Mouse (Mus musculus): ENCODE data around the gene Pink1.

Gene Pink1

GRCm38 (mm10) chr4:138326077-138326695 lies at the start of gene Pink1:
Gene Pink1 (minus strand): TSS chr4:138326307.
- in situ Hi-C loops (cut with MboI; ENCODE audit: low pct_unique_long_range_greater_than_20kb in 1 of 2, low sequenced_read_pairs in 2 of 2, unreplicated experiment in 1 of 2), result no loop called here

DNA sequence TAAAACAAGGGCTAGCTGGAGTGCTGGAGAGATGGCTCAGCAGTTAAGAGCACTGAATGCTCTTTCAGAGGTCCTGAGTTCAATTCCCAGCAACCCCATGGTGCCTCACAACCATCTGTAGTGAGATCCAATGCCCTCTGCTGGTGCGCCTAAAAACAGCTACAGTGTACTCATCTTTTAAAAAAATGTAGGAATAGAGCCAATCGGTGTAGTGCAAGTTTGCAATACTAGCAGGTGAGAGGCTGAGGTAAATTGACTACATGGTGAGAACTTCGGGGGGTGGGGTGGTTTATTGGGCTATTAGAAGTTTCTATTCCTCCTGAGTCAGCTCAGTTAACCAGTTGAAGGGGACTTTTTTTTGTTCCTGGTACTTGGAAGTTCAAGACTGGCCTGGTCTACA lies 49.0 kb upstream of the Pink1 start:
- in situ Hi-C loops (cut with MboI; ENCODE audit: low pct_unique_long_range_greater_than_20kb in 1 of 2, low sequenced_read_pairs in 2 of 2, unreplicated experiment in 1 of 2), result no loop called here

DNA sequence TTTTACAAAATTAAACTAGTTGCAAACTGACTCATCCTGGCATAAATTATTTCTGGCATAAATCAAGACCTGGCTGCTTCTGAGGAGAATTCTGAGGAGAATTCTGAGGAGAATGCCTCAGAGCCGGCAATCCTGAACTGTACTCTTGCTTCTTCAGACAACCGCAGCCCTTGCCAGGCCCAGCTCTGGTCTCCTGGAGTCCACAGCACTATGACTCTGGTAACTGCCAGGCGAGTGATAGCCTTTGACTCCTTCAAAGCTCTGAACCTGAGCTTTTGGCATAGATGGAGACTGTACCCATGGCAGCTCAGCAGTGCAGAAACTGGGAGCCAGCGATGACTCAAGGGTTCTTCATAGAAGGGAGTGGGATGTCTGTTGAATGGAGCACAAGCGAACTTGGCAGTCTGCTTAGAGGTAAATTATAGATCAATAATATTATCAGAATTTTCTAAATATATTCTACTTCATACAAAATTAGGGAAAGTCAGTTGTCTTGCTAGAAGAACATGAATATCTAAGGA lies 44.9 kb upstream of the Pink1 start:
- in situ Hi-C loops (cut with MboI; ENCODE audit: low pct_unique_long_range_greater_than_20kb in 1 of 2, low sequenced_read_pairs in 2 of 2, unreplicated experiment in 1 of 2), result no loop called here

DNA sequence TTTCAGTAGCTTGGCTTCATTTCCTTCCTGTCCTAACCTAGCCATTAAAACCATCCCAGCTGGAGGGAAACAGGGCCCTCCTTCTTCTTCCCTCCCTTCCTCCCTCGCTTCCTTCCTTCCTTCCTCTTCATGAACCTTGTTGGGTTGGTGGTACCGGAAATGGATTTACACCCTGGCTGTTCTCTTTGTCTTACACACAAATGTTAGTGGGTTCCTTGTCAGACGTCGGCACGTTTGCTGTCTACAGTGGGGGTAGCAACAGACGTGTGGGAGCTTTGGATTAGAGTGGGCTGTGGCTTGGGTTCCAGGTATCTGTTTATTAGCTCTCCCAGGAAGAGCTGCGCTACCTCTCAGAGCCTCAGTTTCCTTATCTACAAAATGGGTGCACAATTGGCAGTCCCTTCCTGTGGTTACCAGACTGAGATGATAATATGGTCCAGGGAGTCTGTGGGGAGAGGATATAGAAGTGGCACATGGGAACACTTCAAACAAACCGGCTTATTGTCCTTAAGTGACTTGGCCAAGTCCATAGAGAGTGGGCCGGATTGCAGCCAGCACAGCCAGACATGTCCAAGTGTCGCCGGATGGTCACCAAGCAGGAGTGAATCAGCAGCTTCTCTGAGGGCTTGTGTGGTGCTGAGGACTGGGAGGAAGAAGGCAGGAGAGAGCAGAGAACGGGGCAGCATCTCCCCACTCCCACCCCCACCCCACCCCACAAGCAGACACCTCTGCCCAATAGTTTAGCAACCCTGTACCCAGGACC lies 42.6 kb upstream of the Pink1 start:
- in situ Hi-C loops (cut with MboI; ENCODE audit: low pct_unique_long_range_greater_than_20kb in 1 of 2, low sequenced_read_pairs in 2 of 2, unreplicated experiment in 1 of 2), result no loop called here

DNA sequence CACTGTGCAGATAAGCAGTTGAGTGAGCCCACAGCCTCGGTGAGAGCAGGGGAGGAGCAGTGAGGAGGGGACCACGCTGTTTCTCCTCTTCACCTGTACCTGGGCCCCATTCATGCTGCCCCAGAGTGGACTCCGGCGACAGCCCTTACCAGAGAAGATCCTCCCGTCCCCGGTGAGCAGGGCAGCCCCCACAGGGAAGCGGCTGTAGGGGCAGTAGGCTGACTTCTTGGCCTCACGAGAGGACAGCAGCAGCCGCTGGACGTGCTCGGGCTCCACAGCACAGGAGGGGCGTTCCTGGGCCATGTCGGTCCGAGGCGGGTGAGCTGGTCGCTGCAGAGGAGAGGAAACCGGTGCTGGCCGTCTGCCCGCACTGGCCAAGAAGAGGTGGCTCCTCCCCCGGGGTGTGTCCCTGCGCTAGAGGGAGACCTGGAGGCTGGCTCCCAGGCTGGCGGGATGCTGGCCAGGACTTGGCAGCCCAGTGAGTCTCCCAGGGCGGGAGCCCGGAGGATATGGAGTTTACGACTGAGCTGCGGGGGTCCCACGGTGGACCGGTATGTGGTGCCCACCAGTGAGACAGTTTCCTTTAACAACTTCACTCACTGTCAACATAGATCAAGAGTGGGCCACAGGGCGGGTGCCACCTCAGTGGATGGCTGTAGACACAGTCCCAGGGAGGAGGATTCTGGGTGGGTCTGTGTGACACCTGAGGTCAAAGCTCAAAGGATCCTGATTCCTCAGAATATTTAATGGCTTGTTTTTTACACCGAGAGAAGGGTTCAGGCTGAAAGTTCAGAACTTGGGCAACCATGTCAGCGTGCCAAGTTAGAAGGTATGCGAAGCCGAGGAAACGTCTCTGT lies 41.8 kb upstream of the Pink1 start, which contains the start of gene Cda:
TSS of gene Cda (minus strand) at position 352 of the 857 bp plus-strand sequence.
- in situ Hi-C loops (cut with MboI; ENCODE audit: low pct_unique_long_range_greater_than_20kb in 1 of 2, low sequenced_read_pairs in 2 of 2, unreplicated experiment in 1 of 2), result no loop called here

GRCm38 (mm10) chr4:138366561-138366960 lies 40.5 kb upstream of the Pink1 start:
- in situ Hi-C loops (cut with MboI; ENCODE audit: low pct_unique_long_range_greater_than_20kb in 1 of 2, low sequenced_read_pairs in 2 of 2, unreplicated experiment in 1 of 2), result no loop called here

- in situ Hi-C loops (cut with MboI; ENCODE audit: low pct_unique_long_range_greater_than_20kb in 1 of 2, low sequenced_read_pairs in 2 of 2, unreplicated experiment in 1 of 2), result no loop called here
Observed at GRCm38 (mm10) chr4:138363511-138363910, 37.4 kb upstream of the Pink1 start.

DNA sequence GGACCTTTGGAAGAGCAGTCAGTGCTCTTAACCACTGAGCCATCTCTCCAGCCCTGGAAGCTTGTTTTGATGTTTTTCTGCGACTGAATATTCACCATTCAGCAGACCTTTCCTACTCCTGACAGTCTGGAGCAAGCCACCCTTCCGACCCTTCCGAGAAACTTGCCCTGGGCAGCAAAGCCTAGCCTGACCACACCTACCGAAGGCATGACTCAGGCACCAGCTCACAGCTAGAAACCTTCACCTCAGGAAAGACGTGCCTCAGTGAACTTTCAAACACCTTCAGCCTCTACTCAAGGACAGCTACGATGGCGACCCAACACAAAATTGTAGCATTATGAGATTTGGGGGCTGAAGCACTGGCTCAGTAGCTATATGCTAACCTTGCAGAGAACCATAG lies 36.8 kb upstream of the Pink1 start:
- in situ Hi-C loops (cut with MboI; ENCODE audit: low pct_unique_long_range_greater_than_20kb in 1 of 2, low sequenced_read_pairs in 2 of 2, unreplicated experiment in 1 of 2), result no loop called here

- in situ Hi-C loops (cut with MboI; ENCODE audit: low pct_unique_long_range_greater_than_20kb in 1 of 2, low sequenced_read_pairs in 2 of 2, unreplicated experiment in 1 of 2), result no loop called here
Observed at GRCm38 (mm10) chr4:138361370-138361821, 35.3 kb upstream of the Pink1 start.

DNA sequence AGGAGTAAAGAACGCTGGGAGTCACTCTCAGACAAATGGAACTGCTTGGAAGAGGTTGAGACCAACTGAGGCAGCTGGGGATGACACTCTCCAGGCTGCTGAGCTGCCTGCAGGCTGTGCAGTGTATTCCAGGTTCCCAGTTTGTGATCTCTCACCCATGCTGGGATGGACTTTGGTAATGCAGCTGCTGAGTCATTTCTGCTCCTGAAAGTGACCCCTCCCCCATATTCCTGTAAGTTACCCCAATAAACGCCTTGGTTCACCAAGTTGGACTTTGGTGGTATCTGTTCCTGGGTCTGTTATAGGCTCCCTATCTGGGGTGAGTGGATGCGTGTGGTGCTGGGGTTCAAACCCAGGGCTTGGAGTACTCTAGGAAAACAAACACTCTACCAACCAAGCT lies 32.1 kb upstream of the Pink1 start:
- in situ Hi-C loops (cut with MboI; ENCODE audit: low pct_unique_long_range_greater_than_20kb in 1 of 2, low sequenced_read_pairs in 2 of 2, unreplicated experiment in 1 of 2), result no loop called here

- in situ Hi-C loops (cut with MboI; ENCODE audit: low pct_unique_long_range_greater_than_20kb in 1 of 2, low sequenced_read_pairs in 2 of 2, unreplicated experiment in 1 of 2), result no loop called here
Observed at GRCm38 (mm10) chr4:138356551-138356950, 30.4 kb upstream of the Pink1 start.

DNA sequence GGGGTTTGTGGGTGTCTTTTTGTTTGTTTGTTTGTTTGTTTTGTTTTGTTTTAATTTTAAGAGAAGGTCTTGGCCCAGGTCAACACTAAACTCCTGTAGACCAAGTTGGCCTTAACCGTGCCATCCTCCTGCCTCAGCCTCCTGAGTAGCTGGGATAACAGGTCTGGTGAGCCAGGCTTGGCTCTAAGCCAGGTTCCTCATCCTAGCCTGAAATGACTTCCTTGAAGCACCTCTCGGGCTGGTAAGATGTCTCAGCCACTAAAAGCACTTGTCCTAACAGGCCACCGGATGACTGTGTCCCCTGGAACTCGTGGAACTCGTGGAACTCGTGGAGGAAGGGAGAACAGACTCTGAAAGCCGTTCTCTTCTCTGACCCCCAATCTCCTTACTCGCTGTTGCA lies 30.0 kb upstream of the Pink1 start:
- in situ Hi-C loops (cut with MboI; ENCODE audit: low pct_unique_long_range_greater_than_20kb in 1 of 2, low sequenced_read_pairs in 2 of 2, unreplicated experiment in 1 of 2), result no loop called here

- in situ Hi-C loops (cut with MboI; ENCODE audit: low pct_unique_long_range_greater_than_20kb in 1 of 2, low sequenced_read_pairs in 2 of 2, unreplicated experiment in 1 of 2), result no loop called here
Observed at GRCm38 (mm10) chr4:138355496-138355895, 29.4 kb upstream of the Pink1 start.

GRCm38 (mm10) chr4:138353438-138354171 lies 27.5 kb upstream of the Pink1 start:
- in situ Hi-C loops (cut with MboI; ENCODE audit: low pct_unique_long_range_greater_than_20kb in 1 of 2, low sequenced_read_pairs in 2 of 2, unreplicated experiment in 1 of 2), result no loop called here

GRCm38 (mm10) chr4:138352692-138353091 lies 26.6 kb upstream of the Pink1 start:
- in situ Hi-C loops (cut with MboI; ENCODE audit: low pct_unique_long_range_greater_than_20kb in 1 of 2, low sequenced_read_pairs in 2 of 2, unreplicated experiment in 1 of 2), result no loop called here

GRCm38 (mm10) chr4:138351821-138352220 lies 25.7 kb upstream of the Pink1 start:
- in situ Hi-C loops (cut with MboI; ENCODE audit: low pct_unique_long_range_greater_than_20kb in 1 of 2, low sequenced_read_pairs in 2 of 2, unreplicated experiment in 1 of 2), result no loop called here

GRCm38 (mm10) chr4:138348716-138349115 lies 22.6 kb upstream of the Pink1 start:
- in situ Hi-C loops (cut with MboI; ENCODE audit: low pct_unique_long_range_greater_than_20kb in 1 of 2, low sequenced_read_pairs in 2 of 2, unreplicated experiment in 1 of 2), result no loop called here

DNA sequence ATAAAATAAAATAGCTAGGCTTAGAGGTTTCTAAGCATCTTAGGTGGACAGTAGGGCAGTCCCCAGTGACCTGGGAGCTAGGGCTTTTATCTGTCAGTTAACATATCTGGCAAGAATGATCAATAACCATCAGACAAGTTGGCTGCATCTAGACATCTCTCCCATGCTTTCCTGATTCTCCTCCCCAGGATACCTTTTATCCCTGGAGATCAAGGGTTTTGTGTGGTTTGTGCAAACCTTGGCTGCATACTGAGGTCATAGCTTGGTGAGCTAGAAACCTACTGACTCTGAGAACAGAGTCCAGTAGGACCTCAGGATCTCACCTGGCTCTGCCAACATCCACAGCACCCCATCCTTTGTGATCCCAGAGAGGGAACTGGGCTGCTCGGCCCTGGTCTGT lies 21.2 kb upstream of the Pink1 start:
- in situ Hi-C loops (cut with MboI; ENCODE audit: low pct_unique_long_range_greater_than_20kb in 1 of 2, low sequenced_read_pairs in 2 of 2, unreplicated experiment in 1 of 2), result no loop called here
